Mouse (Mus musculus) embryonic facial prominence, embryonic 14.5 days (tissue): ENCODE measurements around the gene Fam83f. TPM values are rescaled to one million over a fixed set of nuclear protein-coding genes. Genes with fewer than 3 reads are reported as not detected.
A peak's percentile ranks its signal among the peaks of the same experiment; 100 is the strongest.

ENCODE experiments used
- ATAC-seq: fragments of 200-750 bp; cut with Nextera tagmentation; 2 replicates; pipeline ENCODE4 v1.8.0; 2017; ENCODE audit warnings: low read depth, moderate number of reproducible peaks, moderate TSS enrichment
- DNase-seq: peaks from one replicate; pipeline ENCODE4 v3.0.0-alpha.2; 2015; ENCODE audit warnings: low spot score
- H3K27ac ChIP-seq: fragments of 300-500 bp; sonication (generic); replicated peaks from 2 replicates; pipeline ENCODE4 v1.5.1; 2014; ENCODE audit warnings: low read depth, mild to moderate bottlenecking, low read length, moderate library complexity
- H3K27me3 ChIP-seq: fragments of 300-500 bp; sonication (generic); replicated peaks from 2 replicates; pipeline ENCODE4 v1.6.1; 2014; ENCODE audit warnings: low read length; ENCODE audit not compliant: control insufficient read depth, insufficient read depth
- H3K36me3 ChIP-seq: fragments of 300-500 bp; sonication (generic); 2 replicates; pipeline ENCODE4 v1.6.1; 2014; ENCODE audit warnings: low read length, mixed read lengths; ENCODE audit not compliant: control insufficient read depth, insufficient read depth
- H3K4me1 ChIP-seq: fragments of 300-500 bp; sonication (generic); 2 replicates; pipeline ENCODE4 v1.6.1; 2014; ENCODE audit warnings: antibody characterized with exemption, low read length; ENCODE audit not compliant: control insufficient read depth, insufficient read depth
- H3K4me2 ChIP-seq: fragments of 300-500 bp; sonication (generic); 2 replicates; pipeline ENCODE4 v1.6.1; 2014; ENCODE audit warnings: low read depth, mild to moderate bottlenecking, low read length, moderate library complexity, mixed read lengths
- H3K4me3 ChIP-seq: fragments of 300-500 bp; sonication (generic); 2 replicates; pipeline ENCODE4 v1.5.1; 2014; ENCODE audit warnings: low read depth, mild to moderate bottlenecking, low read length
- H3K9ac ChIP-seq: fragments of 300-500 bp; sonication (generic); 2 replicates; pipeline ENCODE4 v1.6.1; 2014; ENCODE audit warnings: low read depth, mild to moderate bottlenecking, low read length, moderate library complexity, mixed read lengths
- H3K9me3 ChIP-seq: fragments of 300-500 bp; sonication (generic); 2 replicates; pipeline ENCODE4 v1.6.1; 2016; ENCODE audit warnings: low read length; ENCODE audit not compliant: control insufficient read depth
- WGBS: fragments of 180-500 bp; shearing (Covaris S2); extraction: QIAGEN DNeasy Blood & Tissue Kit; methylation state at CpG from one replicate; pipeline ENCODE4 v1.1.7; 2014; 5-methylcytosine and 5-hydroxymethylcytosine counted together
- polyA plus RNA-seq: library from polyadenylated mRNA; unstranded; fragments of >200 nt; fragmentation: Nextera tagmentation; extraction: Ambion mirVana; gene quantifications from 2 replicates; pipeline ENCODE4 v1.2.1, GENCODE M21; 2014

Fam83f gene
- 2.2 and 2.9 TPM in 2 replicates for polyA plus RNA-seq

DNA sequence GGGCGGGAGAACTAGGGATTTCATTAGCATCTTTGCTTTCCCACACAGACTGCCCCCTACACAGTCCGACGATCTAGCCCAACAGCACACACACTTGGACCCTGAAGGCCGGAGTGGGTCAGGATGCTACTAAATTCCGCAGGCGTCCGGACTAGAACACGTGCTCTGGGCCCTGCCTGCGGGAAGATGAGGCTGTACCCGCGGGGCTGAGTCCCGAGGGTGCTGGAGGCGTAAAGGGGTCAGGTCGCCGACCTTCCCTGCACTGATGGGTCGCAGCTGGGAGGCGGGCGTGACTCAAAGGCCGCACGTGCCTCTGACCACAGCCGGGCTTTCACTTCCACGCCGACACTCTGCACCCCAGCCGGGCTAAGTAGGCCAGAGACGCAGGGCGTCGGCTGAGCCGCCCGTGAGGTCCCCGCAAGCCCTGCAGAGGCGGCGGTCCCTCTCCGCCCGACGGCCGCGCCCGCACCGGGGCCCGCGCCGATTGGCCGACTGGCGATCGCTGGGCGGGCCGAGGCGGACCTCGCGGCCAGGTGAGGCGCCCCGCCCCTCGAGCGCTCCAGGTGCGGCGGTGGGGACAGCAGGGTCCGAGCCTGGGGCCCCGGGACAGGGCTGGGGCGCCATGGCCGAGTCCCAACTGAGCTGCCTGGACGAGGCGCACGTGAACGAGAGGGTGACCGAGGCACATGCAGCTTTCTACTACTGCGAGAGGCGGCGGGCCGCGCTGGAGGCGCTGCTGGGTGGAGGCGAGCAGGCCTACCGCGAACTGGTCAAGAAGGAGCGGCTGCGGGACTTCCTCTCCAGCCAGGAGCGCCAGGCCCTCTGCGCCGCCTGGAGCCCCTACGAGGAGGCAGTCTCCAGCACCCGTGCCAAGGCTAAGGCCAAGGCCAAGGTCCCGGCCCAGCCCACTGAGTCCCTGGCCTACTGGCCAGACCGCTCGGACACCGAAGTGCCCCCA is at the start of gene Fam83f:
Fam83f (plus strand) TSS at position 553 of the 958 bp plus-strand sequence.
- Histone ChIP-seq H3K27ac (no peak within 1 kb of the TSS), H3K4me3 (peak within 1 kb of the TSS; percentile 46), H3K9ac (peak within 1 kb of the TSS; percentile 71), H3K4me2 (peak within 1 kb of the TSS; percentile 84), H3K27me3 (peaks cover 32% of the 10 kb centered on the region), H3K4me1 (0 out of 2 replicates have a peak, but pooled peaks cover 5% of the 10 kb centered on the region), H3K9me3 (no peaks in the 10 kb centered on the region), H3K36me3 (no peaks in the 10 kb centered on the region)
- ATAC-seq, result peak; percentile 85
- WGBS, result 8% methylated on average over 45 of the region's 85 CpGs
- peak; percentile 25 for DNase-seq

DNA sequence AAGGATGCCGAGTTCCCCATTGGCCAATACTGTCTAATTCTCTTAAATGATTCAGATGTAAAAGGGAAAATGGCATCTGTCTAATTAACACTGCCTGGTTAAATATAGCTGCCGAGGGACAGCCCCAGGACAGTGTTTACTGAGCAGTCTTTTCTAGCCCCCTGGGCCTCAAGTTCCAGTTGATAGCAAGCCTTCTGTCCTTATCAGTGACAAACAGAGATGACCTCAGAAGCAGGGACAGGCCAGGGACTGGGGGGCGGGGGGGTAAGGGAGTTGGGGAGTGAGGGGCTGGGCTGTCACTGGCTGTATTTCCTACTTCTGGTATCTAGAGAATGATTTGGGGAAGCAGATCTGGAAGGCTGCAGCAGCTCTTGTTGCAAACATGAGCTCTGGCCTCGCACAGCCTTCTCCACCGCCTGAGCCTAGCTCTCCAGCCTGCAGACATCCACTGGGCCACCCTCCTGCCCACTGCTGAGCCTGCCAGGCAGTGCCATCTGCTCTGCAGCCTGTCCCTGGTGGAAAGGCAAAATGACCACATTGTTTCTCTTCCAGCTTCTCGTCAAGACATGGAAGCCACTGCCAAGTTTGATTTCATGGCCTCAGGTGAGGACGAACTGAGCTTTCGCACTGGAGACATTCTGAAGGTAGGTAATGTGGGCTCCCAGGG is 48.3 kb upstream of the Fam83f start:
- H3K4me3 ChIP-seq, result no peak overlapping the region
- no peaks in the 10 kb centered on the region for H3K27me3 ChIP-seq
- no peak overlapping the region for H3K9ac ChIP-seq
- no peaks in the 10 kb centered on the region for H3K36me3 ChIP-seq
- DNase-seq (no peak), ATAC-seq (no peak)
- H3K9me3 ChIP-seq, result no peaks in the 10 kb centered on the region
- H3K4me1 ChIP-seq, result no peaks in the 10 kb centered on the region
- WGBS, result 57% methylated on average over 8 of the region's 8 CpGs
- H3K4me2 ChIP-seq, result no peak overlapping the region
- H3K27ac ChIP-seq, result no peak overlapping the region

DNA sequence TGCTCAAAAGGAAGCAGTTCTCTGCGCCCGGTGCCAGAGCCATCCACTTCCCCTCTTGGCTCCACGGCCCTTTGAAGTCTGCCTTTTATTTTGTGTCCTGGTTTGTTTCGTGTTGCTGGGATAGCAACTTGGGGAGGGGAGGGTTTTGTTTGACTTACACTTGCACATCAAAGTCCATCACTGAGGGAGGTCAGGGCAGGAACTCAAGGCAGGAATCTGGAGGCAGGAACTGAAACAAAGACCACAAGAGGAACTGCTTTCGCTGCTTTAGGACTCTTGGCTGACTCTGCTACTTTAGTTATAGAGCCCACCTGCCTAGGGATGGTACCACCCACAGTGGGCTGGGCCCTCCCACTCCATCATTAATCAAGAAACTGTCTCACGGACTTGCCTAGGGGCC is 45.2 kb upstream of the Fam83f start:
- DNase-seq (no peak), ATAC-seq (no peak)
- H3K36me3 ChIP-seq, result no peaks in the 10 kb centered on the region
- H3K4me3 ChIP-seq, result no peak overlapping the region
- no peak overlapping the region for H3K9ac ChIP-seq
- no peak overlapping the region for H3K4me2 ChIP-seq
- no peak overlapping the region for H3K27ac ChIP-seq
- no peaks in the 10 kb centered on the region for H3K9me3 ChIP-seq
- H3K4me1 ChIP-seq, result 0 out of 2 replicates have a peak, but pooled peaks cover 4% of the 10 kb centered on the region
- H3K27me3 ChIP-seq, result no peaks in the 10 kb centered on the region
- WGBS, result 64% methylated on average over 6 of the region's 6 CpGs

DNA sequence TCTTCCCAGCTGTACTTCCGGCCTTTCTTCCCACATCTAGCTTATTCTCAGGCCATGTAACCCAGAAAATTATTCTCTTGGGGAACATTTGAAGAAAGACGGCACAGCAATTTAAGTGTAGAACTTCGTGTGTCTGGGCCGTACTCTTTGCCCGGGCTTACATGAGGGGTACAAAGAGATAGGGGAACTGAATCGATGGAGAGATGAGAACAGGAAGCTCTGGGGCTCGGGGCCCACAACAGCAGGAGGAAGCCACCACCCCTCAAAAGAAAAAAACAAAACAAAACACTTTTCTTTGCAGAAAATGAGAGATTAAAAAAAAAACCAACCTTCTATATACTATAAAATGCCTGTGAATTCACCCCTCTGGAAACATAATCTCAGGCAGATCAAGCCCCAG is 41.5 kb upstream of the Fam83f start:
- Histone ChIP-seq H3K27ac (no peak overlapping the region), H3K4me1 (peaks cover 4% of the 10 kb centered on the region; the same call in 1 of the 2 replicates), H3K27me3 (no peaks in the 10 kb centered on the region), H3K9ac (no peak overlapping the region), H3K4me2 (no peak overlapping the region), H3K4me3 (no peak overlapping the region), H3K36me3 (no peaks in the 10 kb centered on the region), H3K9me3 (no peaks in the 10 kb centered on the region)
- DNase-seq, result no peak
- 65% methylated on average over 7 of the region's 7 CpGs for WGBS
- ATAC-seq, result no peak

DNA sequence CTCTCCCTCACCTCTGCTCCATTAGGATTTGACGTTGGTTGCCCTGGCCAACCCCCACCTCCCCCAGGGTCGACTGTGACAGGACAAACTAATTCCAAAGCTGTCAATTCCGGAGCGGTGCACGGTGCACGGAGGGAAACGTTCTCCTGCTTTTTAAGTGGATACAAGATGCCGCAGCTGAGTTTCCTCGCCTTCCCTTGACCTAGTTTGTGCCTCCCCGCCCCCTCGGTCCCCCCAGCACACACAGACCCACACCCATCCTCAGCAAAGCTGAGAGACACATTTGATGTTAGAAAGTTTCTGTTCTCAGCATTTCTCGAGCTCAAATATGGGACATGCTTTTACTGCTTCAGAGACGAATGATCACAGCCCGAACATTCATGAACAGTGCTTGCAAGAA is 40.9 kb upstream of the Fam83f start:
- no peak overlapping the region for H3K4me2 ChIP-seq
- H3K27ac ChIP-seq, result no peak overlapping the region
- no peaks in the 10 kb centered on the region for H3K9me3 ChIP-seq
- H3K4me1 ChIP-seq, result peaks cover 4% of the 10 kb centered on the region; the same call in 1 of the 2 replicates
- no peak overlapping the region for H3K9ac ChIP-seq
- DNase-seq (no peak), ATAC-seq (no peak)
- no peak overlapping the region for H3K4me3 ChIP-seq
- WGBS, result 43% methylated on average over 14 of the region's 14 CpGs
- H3K27me3 ChIP-seq, result no peaks in the 10 kb centered on the region
- no peaks in the 10 kb centered on the region for H3K36me3 ChIP-seq

DNA sequence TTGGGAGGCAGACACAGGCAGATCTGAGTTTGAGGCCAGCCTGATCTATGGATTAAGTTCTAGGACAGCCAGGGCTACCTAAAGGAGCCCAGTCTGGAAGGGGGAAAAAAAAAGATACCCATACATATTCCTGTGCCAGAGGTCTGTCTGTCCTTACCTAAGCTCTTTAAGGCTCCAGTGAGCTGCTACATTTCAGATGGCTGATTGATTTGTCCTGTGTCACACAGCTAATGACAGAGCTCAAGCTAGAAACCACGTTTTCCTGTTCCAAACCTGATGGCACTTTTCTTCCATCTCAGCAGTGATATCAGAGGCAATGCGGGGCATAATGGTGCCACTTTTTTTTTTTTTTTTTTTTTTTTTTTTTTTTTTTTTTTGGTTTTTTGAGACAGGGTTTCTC is 40.3 kb upstream of the Fam83f start:
- ATAC-seq (no peak), DNase-seq (no peak)
- Histone ChIP-seq H3K9ac (no peak overlapping the region), H3K36me3 (no peaks in the 10 kb centered on the region), H3K4me2 (no peak overlapping the region), H3K27me3 (no peaks in the 10 kb centered on the region), H3K4me1 (peaks cover 4% of the 10 kb centered on the region; the same call in 1 of the 2 replicates), H3K4me3 (no peak overlapping the region), H3K9me3 (no peaks in the 10 kb centered on the region), H3K27ac (no peak overlapping the region)
- WGBS, result 79% methylated on average over 2 of the region's 2 CpGs

DNA sequence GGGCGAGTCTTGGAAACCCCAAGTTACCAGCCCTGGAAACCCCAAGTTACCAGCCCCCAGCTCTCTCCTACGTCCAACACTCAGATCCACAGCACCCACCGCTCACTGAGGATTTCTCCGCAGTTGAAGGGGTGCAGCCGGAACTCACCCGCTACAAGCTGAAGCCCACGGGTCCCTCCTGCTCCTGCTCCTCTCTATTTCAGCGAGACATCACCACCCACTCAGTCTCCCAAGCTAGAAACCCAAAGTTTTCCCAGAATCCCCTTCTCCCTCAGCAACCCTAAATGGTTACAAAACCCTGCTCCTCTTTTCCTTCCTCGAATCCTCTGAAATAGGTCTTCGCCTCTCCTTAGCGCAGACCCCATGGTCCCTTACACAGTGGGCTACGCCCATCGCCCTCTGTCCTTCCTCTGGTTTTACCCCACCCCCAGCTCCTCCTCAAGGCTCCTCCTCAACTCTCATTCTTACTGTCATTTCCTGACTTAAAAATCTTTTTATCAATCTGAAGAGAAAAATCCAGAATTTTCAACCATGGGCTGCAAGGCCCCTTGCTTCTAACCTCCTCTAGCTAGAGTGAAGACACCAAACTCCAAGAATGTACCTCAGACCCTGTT is 39.3 kb upstream of the Fam83f start:
- WGBS, result 92% methylated on average over 13 of the region's 13 CpGs
- no peaks in the 10 kb centered on the region for H3K36me3 ChIP-seq
- peaks cover 2% of the 10 kb centered on the region; the same call in 1 of the 2 replicates for H3K27me3 ChIP-seq
- no peak overlapping the region for H3K27ac ChIP-seq
- H3K4me1 ChIP-seq, result peaks cover 4% of the 10 kb centered on the region; the same call in 1 of the 2 replicates
- no peak for ATAC-seq
- no peaks in the 10 kb centered on the region for H3K9me3 ChIP-seq
- H3K4me2 ChIP-seq, result no peak overlapping the region
- H3K9ac ChIP-seq, result no peak overlapping the region
- H3K4me3 ChIP-seq, result no peak overlapping the region
- no peak for DNase-seq

DNA sequence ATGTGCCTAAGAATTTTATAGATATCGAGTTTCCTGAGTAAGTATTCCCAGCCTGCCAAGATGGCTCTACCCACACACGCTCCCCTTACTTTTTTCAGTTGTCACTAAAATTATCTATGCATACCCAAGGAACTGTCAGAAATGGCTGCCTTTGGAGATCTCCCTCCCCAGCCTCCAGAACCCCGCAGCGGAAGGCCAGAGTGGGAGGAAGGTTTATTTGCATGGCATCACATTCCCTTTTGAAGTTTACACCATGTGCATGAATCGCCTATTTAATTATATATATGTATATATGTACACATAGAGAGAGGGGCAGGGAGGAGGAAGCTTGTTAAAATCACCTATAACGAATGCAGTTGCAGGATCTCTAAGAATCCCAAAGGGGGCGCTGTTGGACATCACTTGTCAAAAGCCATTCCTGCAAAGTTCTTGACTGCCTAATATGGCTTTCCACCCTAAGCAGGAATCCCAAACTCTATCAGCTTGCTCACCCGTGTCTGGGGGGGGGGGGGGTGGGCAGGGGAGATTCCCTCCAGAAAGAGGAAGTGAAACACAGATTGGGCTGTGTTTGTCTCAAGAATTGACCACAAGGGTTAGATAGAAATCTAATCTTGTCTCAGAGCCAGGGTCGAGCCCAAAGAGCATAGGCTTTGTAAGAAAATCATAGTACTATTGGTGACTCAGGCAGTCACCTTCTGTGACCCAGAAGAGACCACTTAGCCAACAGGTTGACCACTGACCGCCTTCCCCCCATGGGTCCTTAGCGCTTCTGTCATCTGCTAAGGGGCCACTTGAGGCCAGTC is 37.1 kb upstream of the Fam83f start:
- 45% methylated on average over 11 of the region's 11 CpGs for WGBS
- DNase-seq (peak; percentile 70), ATAC-seq (no peak)

More for the DNA sequence above, 37.1 kb upstream of the Fam83f start:
- no peak overlapping the region for H3K27ac ChIP-seq
- peaks cover 6% of the 10 kb centered on the region; the same call in 1 of the 2 replicates for H3K27me3 ChIP-seq
- H3K9ac ChIP-seq, result no peak overlapping the region
- no peak overlapping the region for H3K4me2 ChIP-seq
- H3K4me1 ChIP-seq, result peaks cover 4% of the 10 kb centered on the region; the same call in 1 of the 2 replicates
- H3K4me3 ChIP-seq, result no peak overlapping the region
- no peaks in the 10 kb centered on the region for H3K36me3 ChIP-seq
- no peaks in the 10 kb centered on the region for H3K9me3 ChIP-seq
